Mouse (Mus musculus) ES-Bruce4 (cell line): ENCODE data around the gene Wasf2. TPM values are rescaled to one million over a fixed set of nuclear protein-coding genes. Genes with fewer than 3 reads are reported as not detected.
"Not testable (repeated sequence)": the region's sequence is repeated elsewhere in the genome, so short reads cannot be mapped to it uniquely, and the experiment has no call there.

Source experiments
- H3K27ac ChIP-seq: 2 replicates; pipeline ENCODE4 v1.5.1; 2012; ENCODE audit warnings: low read length, inconsistent platforms; ENCODE audit not compliant: insufficient read depth
- H3K27me3 ChIP-seq: 2 replicates; pipeline ENCODE4 v1.6.1; 2012; ENCODE audit warnings: mild to moderate bottlenecking, low read length, inconsistent platforms; ENCODE audit not compliant: control insufficient read depth, poor library complexity, insufficient read depth, severe bottlenecking
- H3K36me3 ChIP-seq: 2 replicates; pipeline ENCODE4 v1.6.1; 2012; ENCODE audit warnings: inconsistent platforms, mild to moderate bottlenecking, low read length, moderate library complexity; ENCODE audit not compliant: control insufficient read depth, poor library complexity, insufficient read depth, severe bottlenecking
- H3K4me1 ChIP-seq: one replicate; pipeline ENCODE4 v1.8.1; 2011; ENCODE audit warnings: low read length; ENCODE audit not compliant: control insufficient read depth, insufficient read depth
- H3K4me3 ChIP-seq: 2 replicates; pipeline ENCODE4 v1.5.1; 2011; ENCODE audit warnings: low read depth, mild to moderate bottlenecking, low read length
- H3K9ac ChIP-seq: 2 replicates; pipeline ENCODE4 v1.6.1; 2012; ENCODE audit warnings: low read depth, mild to moderate bottlenecking, inconsistent platforms; ENCODE audit not compliant: poor library complexity, severe bottlenecking
- H3K9me3 ChIP-seq: replicated peaks from 2 replicates; pipeline ENCODE4 v1.6.1; 2012; ENCODE audit warnings: mild to moderate bottlenecking, low read length, inconsistent platforms; ENCODE audit not compliant: control insufficient read depth, poor library complexity, insufficient read depth, severe bottlenecking
- CTCF ChIP-seq: IDR thresholded peaks from one replicate; pipeline ENCODE4 v1.8.1; 2011; ENCODE audit warnings: low read depth, low read length
- EP300 ChIP-seq: IDR thresholded peaks from 2 replicates; pipeline ENCODE4 v1.6.1; 2011; ENCODE audit warnings: low read depth, low read length; ENCODE audit not compliant: insufficient read depth
- POLR2A ChIP-seq: IDR thresholded peaks from one replicate; pipeline ENCODE4 v1.8.1; 2011; ENCODE audit warnings: low read length; ENCODE audit not compliant: insufficient read depth
- polyA plus RNA-seq: library from polyadenylated mRNA; stranded (reverse); fragments of >200 nt; gene quantifications from 2 replicates; pipeline ENCODE4 v1.2.4, GENCODE M21; 2011; ENCODE audit warnings: low read depth; ENCODE audit not compliant: missing spikeins, insufficient read depth, insufficient read length

The Wasf2 gene
- polyA plus RNA-seq, 1 experiment = 103 TPM

DNA sequence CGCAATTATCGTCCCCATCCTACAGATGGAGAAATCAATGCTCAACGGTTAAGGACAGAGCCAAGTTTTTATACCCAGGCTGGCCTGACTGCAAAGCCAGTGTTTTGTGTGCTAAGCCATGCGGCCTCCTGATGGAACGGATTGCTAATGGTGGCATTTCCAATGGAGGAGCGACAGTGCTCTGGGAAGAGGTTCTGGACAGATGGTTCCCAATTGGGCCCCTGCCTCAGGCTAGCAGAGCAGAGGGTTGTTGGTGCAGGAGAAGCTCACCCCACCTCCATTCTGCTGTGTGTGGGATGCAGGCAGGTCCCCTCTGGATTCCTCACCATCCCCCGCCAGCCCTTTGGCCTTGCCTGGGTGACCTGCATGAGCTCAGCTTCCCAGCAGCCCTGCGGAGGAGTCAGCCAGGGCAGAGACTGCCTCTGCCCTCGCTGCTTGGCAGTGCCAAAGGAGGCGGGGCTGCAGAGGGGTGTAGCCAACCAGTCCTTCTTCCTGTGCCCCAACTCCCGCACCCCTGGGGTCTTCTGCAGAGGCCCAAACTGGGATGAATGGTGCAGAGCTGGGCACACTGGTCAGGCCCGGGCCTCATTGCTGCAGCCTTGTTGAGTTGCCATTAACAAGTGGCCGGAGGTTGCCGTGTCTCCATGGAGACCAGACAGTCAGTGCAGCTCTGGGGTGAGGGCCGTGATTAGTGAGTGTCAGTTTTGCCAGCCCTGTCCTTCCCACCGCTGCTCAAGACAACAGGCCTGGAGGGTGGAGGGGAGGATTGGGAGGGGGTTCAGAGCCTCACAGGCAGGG is 35.2 kb upstream of the Wasf2 start:
- H3K36me3 ChIP-seq = no peaks in the 10 kb centered on the region
- no peaks in the 10 kb centered on the region for H3K27me3 ChIP-seq
- peak overlapping the region; percentile 86 for H3K27ac ChIP-seq
- H3K4me1 ChIP-seq = peaks cover 8% of the 10 kb centered on the region
- peak overlapping the region; percentile 19 for H3K9ac ChIP-seq
- H3K9me3 ChIP-seq = no peaks in the 10 kb centered on the region
- peak overlapping the region; percentile 39 for H3K4me3 ChIP-seq
- TF ChIP-seq CTCF = no peak
- peak; percentile 21; the same call in 1 of the 2 replicates for TF ChIP-seq EP300

DNA sequence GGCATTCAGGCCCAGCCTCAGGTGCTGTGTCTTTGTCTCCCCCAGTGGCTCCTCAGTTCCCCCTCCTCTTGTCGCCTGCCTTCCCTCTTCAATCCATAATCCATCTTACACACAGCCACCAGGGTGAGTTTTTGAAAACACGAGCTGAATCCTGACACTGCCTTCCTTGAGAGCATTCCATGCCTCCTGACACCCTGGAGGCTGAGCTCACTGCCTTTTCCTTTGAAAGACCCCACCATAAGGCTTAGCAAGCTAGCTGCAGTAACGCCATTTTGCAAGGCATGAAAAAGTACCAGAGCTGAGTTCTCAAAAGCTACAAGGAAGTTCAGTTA is 34.6 kb upstream of the Wasf2 start:
- H3K9ac ChIP-seq, H3K36me3 ChIP-seq, H3K9me3 ChIP-seq, H3K27me3 ChIP-seq, H3K4me1 ChIP-seq: not testable (repeated sequence)
- H3K27ac ChIP-seq = peak overlapping the region; percentile 21
- peak overlapping the region; percentile 9; the same call in 1 of the 2 replicates for H3K4me3 ChIP-seq

DNA sequence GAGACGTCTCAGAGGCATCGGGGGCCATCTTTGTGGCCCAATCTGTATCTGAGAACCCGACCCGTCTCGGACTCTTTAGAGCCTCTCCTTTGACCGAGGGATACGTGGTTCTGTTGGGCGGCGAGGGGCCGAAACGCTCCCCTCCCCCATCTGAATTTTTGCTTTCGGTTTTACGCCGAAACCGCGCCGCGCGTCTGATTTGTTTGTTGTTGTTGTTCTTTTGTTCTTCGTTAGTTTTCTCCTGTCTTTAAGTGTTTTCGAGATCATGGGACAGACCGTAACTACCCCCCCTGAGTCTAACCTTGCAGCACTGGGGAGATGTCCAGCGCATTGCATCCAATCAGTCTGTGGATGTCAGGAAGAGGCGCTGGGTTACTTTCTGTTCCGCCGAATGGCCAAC is 33.6 kb upstream of the Wasf2 start:
- not testable (repeated sequence) for H3K36me3 ChIP-seq, H3K9ac ChIP-seq, H3K27me3 ChIP-seq, H3K27ac ChIP-seq, H3K4me1 ChIP-seq, H3K9me3 ChIP-seq
- peak overlapping the region; percentile 38; the same call in 1 of the 2 replicates for H3K4me3 ChIP-seq

DNA sequence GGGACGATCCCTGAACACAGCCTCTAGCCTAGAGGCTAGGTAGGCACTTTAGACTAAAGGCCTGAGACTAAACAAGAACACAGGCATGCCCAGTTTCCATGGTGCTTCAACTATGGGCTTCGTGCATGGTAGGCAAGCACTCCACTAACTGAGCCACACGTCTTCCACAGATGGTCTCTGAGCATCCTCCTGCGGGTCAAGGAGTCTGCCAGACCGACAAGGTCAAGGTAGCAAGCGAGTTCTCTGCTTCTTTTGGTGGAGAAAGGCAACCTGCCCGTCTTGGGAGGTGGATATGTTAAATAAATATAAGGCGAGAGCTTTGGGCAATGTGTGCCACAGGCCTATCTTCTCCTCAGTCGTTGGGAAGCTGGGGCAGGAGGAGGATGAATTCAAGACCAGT is 28.6 kb upstream of the Wasf2 start:
- H3K4me3 ChIP-seq = no peak overlapping the region

DNA sequence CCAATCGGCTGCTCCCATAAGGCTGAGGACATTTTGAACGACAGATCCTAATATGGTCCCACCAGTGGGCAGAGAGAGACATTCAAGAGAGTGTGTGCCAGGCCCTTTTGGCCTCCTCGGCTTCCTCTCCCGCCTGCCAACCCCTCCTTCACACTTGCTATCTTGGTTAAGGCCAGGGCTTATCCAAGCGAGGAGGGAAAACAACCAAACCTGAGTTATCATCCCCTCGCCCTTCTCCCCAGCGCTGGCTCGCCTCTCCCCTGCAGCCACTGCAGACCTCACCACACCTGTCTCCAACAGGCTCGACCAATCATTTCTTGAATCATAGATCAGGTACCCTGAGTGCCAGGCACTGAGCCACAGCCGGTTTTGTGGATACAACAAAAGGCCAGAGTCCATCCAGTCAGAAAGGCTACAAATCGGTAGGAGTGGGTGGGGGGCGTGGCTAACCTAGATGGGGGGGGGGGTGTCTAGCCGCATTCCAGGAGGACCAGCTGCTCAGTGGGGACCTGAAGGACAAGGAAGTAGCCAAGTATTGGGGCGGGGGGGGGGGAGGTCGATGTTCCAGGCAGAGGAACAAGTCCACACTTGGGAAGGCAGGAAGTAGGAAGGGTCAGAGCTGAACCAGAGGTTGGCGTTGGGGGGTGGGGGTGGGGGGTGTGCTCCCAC is 26.6 kb upstream of the Wasf2 start:
- peak overlapping the region; percentile 75 for H3K4me3 ChIP-seq
- peak overlapping the region; percentile 98 for H3K27ac ChIP-seq
- TF ChIP-seq POLR2A (peak; percentile 12), CTCF (no peak)
- H3K27me3 ChIP-seq = no peaks in the 10 kb centered on the region
- no peaks in the 10 kb centered on the region for H3K36me3 ChIP-seq
- no peaks in the 10 kb centered on the region for H3K9me3 ChIP-seq
- peaks cover 3% of the 10 kb centered on the region for H3K4me1 ChIP-seq
- peak overlapping the region; percentile 70 for H3K9ac ChIP-seq

More for the DNA sequence above, 28.6 kb upstream of the Wasf2 start:
- Histone ChIP-seq H3K36me3 (no peaks in the 10 kb centered on the region), H3K9me3 (no peaks in the 10 kb centered on the region), H3K27ac (no peak overlapping the region), H3K27me3 (no peaks in the 10 kb centered on the region), H3K9ac (no peak overlapping the region), H3K4me1 (peaks cover 3% of the 10 kb centered on the region)
- TF ChIP-seq EP300 (no peak), POLR2A (no peak), CTCF (no peak)

DNA sequence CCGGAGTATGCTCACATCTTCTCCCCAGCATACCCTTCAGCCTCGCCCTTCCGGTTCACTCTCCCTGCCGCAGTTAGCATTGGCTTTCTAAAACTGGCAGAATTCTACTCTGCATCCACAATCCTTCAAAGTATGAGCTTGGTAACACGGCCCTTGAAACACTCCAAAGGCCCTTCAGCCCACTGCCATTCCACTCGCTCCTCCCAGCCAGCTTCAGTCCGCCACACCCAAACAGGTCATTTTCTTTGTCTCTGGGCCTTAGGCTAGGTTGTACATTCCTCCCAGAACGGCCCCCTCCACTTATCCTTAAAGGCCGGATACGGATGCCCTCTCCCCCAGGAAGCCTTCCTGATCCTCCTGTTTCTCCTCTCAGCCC is 26.1 kb upstream of the Wasf2 start:
- H3K27me3 ChIP-seq = no peaks in the 10 kb centered on the region
- peak overlapping the region; percentile 75 for H3K4me3 ChIP-seq
- peaks cover 3% of the 10 kb centered on the region for H3K4me1 ChIP-seq
- TF ChIP-seq CTCF (no peak), POLR2A (no peak), EP300 (peak; percentile 71)
- H3K9ac ChIP-seq = peak overlapping the region; percentile 70
- H3K9me3 ChIP-seq = no peaks in the 10 kb centered on the region
- H3K36me3 ChIP-seq = no peaks in the 10 kb centered on the region
- H3K27ac ChIP-seq = peak overlapping the region; percentile 98
